Mouse (Mus musculus): ENCODE results near the gene Thyn1. TPM values are rescaled to one million over a fixed set of nuclear protein-coding genes. Genes with fewer than 3 reads are reported as not detected.

The Thyn1 gene
- 2.5 and 6.9 TPM in 2 replicates for polyA plus RNA-seq (2012; ENCODE audit: insufficient read depth, low replicate concordance)

DNA sequence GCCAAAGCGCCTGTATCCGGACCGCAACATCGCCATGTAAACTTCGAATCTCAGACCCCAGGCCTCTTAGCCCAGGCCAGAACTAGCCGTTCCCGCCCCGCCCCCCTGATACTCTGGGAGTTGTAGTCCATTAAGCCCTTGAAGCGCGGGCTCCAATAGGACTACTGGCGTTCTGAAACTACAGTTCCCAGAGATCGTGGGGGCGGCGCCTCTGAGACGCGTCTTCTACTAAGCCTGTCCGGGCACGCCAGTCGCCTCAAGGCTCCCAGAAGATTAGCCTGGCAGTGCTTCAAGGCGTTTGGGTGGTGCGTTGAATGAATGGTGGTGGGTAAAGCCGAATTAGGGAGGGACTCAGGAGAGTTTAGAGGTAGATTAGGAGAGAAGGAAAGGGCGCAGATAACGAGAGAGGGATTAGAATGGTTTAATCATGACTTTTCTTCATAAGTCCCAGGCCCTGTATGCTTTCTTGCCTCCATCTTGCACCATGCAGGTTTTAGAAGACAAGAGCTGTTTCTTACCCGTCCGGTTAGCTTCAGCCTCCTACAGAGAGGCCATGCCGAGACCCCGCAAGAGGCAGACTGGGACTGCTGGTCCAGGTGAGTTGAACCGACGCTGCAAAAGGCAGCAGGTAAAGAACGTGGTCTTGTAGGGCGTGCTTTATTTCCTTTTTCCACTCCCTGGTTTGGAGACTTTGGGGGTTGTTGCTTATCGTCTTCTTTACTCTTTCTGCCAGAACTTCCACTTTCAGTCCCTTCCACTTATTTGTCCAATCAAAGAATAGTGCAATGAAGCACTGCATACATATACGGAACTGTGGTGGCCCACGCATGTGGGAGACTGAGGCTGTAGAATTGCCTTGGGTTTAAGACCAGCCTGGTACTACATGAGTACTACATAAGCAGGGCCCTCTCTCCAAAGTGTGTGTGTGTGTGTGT lies at the start of gene Thyn1, which contains the start of gene Acad8:
Gene Thyn1 (plus strand): TSS at position 250 of the 935 bp plus-strand sequence.
Gene Acad8 (minus strand): TSS at position 106 of the 935 bp plus-strand sequence.
- H3K9me3 ChIP-seq: no peaks in the 10 kb centered on the region
- peaks cover 61% of the 10 kb centered on the region for H3K4me1 ChIP-seq
- peak within 1 kb of the TSS; percentile 99 for H3K4me3 ChIP-seq (replicated peaks)
- TF ChIP-seq FLI1 (IDR thresholded peaks at IDR 0.05; ENCODE audit: low read length) (no peak), GATA1 (IDR thresholded peaks at IDR 0.05; ENCODE audit: borderline replicate concordance, low read length) (no peak)
- H3K36me3 ChIP-seq (replicated peaks; ENCODE audit: low read length): peaks cover 21% of the 10 kb centered on the region
- no peaks in the 10 kb centered on the region for H3K27me3 ChIP-seq (replicated peaks)

DNA sequence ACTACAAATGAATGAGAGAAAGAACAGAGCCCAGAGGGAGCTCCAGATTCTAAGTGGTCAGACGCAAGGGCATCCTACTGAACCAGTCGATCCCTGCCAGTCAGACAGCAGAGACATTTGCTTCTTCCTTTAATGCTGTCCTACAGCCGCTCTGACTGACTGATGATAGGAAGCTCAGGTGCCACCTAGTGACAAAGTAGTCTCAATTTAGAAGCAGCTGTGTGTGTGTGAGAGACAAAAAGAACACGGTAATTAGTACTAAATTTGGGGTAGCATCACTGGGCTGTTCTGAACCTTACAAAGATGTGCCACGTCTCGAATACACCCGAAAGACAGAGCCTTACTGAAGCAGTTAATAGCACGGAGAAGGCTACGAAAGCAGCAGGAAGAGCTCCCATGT lies 21.8 kb upstream of the Thyn1 start:
- Histone ChIP-seq H3K9me3 (no peaks in the 10 kb centered on the region), H3K27me3 (replicated peaks) (no peaks in the 10 kb centered on the region), H3K4me3 (replicated peaks) (no peak overlapping the region), H3K36me3 (replicated peaks; ENCODE audit: low read length) (peaks cover 65% of the 10 kb centered on the region), H3K4me1 (peaks cover 20% of the 10 kb centered on the region)
- TF ChIP-seq GATA1 (IDR thresholded peaks at IDR 0.05; ENCODE audit: borderline replicate concordance, low read length) (no peak), FLI1 (IDR thresholded peaks at IDR 0.05; ENCODE audit: low read length) (no peak)

DNA sequence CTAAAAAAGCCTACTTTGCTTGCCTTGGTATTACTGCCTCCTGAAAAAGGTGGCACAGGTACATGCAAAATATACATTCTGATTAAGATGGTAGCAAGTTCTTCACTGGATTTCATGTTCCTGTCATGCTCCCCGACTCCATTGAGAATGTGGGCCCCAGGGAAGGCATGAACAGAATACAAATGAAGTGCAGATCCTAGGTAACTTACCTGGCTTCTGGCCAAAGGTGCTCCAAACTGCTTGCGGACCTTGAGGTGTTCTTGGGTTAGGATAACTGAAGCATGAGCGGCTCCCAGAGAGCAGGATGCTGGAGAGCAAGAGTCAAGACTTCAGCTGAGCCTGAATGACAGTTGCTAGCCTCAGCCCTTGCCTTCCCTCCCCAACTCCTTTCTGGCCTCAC lies 20.7 kb upstream of the Thyn1 start:
- H3K27me3 ChIP-seq (replicated peaks): no peaks in the 10 kb centered on the region
- no peaks in the 10 kb centered on the region for H3K9me3 ChIP-seq
- TF ChIP-seq GATA1 (IDR thresholded peaks at IDR 0.05; ENCODE audit: borderline replicate concordance, low read length): no peak
- TF ChIP-seq FLI1 (IDR thresholded peaks at IDR 0.05; ENCODE audit: low read length): no peak
- peaks cover 65% of the 10 kb centered on the region for H3K36me3 ChIP-seq (replicated peaks; ENCODE audit: low read length)
- H3K4me3 ChIP-seq (replicated peaks): no peak overlapping the region
- peaks cover 20% of the 10 kb centered on the region for H3K4me1 ChIP-seq

DNA sequence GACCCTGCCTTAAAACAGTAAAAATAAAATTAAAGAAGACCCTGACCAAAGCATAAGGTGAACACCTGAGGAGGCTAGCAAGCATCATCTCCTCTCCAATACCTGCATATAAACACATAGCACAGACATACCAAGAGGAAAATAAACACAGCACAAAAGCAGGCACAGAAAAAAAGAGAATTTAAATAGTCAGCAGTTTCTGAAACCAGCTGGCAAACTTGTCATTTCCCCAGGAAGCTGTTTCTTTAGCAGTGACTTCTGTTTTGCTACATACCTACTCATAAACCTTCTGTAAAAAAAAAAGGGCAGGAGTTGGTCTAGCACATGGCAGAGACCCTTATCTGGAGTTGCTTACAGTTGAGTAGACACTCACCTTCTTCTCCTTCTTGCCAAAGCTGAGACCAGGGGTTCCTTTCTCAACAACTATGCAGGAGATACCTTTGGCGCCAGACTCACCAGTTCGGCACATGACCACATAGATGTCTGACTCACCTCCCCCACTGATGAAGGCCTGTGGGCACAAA lies 14.4 kb upstream of the Thyn1 start:
- Histone ChIP-seq H3K27me3 (replicated peaks) (no peaks in the 10 kb centered on the region), H3K4me1 (peaks cover 11% of the 10 kb centered on the region), H3K4me3 (replicated peaks) (no peak overlapping the region), H3K9me3 (no peaks in the 10 kb centered on the region), H3K36me3 (replicated peaks; ENCODE audit: low read length) (peaks cover 52% of the 10 kb centered on the region)
- no peak for TF ChIP-seq FLI1 (IDR thresholded peaks at IDR 0.05; ENCODE audit: low read length)
- no peak for TF ChIP-seq GATA1 (IDR thresholded peaks at IDR 0.05; ENCODE audit: borderline replicate concordance, low read length)

DNA sequence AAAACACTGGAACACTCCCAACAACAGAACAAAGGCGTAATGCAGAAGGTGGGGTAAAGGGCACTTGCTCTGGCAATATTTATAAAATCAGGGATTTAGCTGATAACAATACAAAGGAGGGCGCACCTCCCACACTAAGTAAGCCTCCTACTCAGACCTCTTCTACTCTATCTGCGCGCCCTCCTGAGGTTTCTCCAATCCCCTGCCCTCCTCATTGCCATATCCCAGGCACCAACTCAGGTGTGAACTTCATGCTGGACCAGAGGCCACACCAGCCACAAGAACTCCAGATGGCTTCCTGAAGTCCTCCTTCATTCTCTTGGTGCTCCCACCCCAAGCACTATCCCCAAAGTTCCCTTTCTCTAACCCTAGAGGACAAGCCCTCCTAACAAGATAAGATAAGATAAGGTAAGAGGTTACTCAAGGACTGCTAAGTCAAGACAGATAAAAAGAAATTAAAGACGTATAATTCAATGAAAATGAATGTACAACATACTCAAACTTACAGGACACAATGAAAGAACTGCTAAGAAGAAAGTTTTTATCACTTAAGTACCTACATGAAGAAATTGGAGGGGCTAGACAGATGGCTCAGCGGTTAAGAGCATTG lies 13.7 kb upstream of the Thyn1 start:
- no peak overlapping the region for H3K4me3 ChIP-seq (replicated peaks)
- no peaks in the 10 kb centered on the region for H3K9me3 ChIP-seq
- no peak for TF ChIP-seq GATA1 (IDR thresholded peaks at IDR 0.05; ENCODE audit: borderline replicate concordance, low read length)
- TF ChIP-seq FLI1 (IDR thresholded peaks at IDR 0.05; ENCODE audit: low read length): no peak
- H3K4me1 ChIP-seq: peaks cover 11% of the 10 kb centered on the region
- H3K36me3 ChIP-seq (replicated peaks; ENCODE audit: low read length): peaks cover 54% of the 10 kb centered on the region
- H3K27me3 ChIP-seq (replicated peaks): no peaks in the 10 kb centered on the region

DNA sequence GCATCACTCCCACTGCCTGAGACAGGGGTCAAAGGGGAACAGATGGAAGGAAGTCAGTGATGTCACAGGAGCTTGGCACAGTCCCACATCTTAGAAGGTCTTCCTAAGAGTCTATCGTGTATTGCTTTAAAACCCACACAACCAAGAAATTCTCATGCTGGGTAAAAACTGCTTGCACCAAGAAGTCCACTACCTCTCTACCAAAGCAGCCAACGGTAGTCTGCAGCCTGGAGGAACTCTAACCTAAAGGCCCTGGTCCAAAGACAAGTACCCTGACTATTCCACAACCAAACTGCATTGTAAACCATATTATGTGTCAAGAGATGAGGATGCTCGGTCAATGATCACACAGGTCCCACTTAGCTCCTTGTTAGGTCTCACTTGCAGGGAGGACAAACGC lies 9.3 kb upstream of the Thyn1 start:
- H3K4me3 ChIP-seq (replicated peaks): no peak overlapping the region
- peaks cover 51% of the 10 kb centered on the region for H3K36me3 ChIP-seq (replicated peaks; ENCODE audit: low read length)
- H3K9me3 ChIP-seq: no peaks in the 10 kb centered on the region
- H3K4me1 ChIP-seq: peaks cover 17% of the 10 kb centered on the region
- no peaks in the 10 kb centered on the region for H3K27me3 ChIP-seq (replicated peaks)
- TF ChIP-seq GATA1 (IDR thresholded peaks at IDR 0.05; ENCODE audit: borderline replicate concordance, low read length): no peak
- no peak for TF ChIP-seq FLI1 (IDR thresholded peaks at IDR 0.05; ENCODE audit: low read length)

DNA sequence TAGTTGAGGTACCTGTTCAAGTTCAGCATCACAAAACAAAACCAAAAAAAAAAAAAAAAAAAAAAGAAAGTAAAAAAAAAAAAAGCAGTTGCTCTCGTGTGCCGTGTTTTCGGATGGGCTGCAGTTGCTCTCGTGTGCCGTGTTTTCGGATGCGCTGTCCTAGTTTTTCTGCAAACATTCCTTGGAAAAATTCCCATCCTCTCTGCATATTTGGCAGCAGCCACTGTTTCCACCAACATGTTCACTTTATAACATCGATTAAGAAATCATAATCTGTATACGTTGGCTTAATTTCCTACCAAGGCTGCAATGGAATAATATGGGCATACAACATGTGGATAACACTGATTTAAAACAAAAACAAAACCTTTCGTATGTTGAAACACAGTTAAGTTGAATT lies 6.4 kb upstream of the Thyn1 start:
- no peak overlapping the region for H3K4me3 ChIP-seq (replicated peaks)
- peaks cover 18% of the 10 kb centered on the region for H3K4me1 ChIP-seq
- no peaks in the 10 kb centered on the region for H3K27me3 ChIP-seq (replicated peaks)
- H3K36me3 ChIP-seq (replicated peaks; ENCODE audit: low read length): peaks cover 35% of the 10 kb centered on the region
- H3K9me3 ChIP-seq: no peaks in the 10 kb centered on the region
- TF ChIP-seq FLI1 (IDR thresholded peaks at IDR 0.05; ENCODE audit: low read length) (no peak), GATA1 (IDR thresholded peaks at IDR 0.05; ENCODE audit: borderline replicate concordance, low read length) (no peak)

DNA sequence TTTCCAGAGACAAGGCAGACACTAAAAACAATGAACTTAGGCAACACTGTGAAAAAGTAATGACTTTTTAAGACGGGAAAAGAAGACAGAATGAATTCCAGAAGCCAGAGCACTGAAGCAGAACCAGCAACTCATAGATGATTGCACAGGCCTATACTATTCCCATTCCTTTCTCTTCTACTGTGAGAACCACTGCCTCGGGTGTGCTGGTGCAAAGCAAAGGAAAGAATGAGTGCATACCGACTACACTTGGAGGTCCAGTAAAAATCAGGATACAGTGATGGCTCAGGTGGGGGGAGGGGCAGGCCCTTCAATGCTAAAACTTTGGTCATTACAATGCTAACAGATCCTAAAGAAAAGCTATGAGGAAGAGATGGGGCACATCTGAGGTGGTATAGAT lies 5.6 kb upstream of the Thyn1 start:
- no peak overlapping the region for H3K4me3 ChIP-seq (replicated peaks)
- no peak for TF ChIP-seq FLI1 (IDR thresholded peaks at IDR 0.05; ENCODE audit: low read length)
- TF ChIP-seq GATA1 (IDR thresholded peaks at IDR 0.05; ENCODE audit: borderline replicate concordance, low read length): no peak
- H3K9me3 ChIP-seq: no peaks in the 10 kb centered on the region
- H3K36me3 ChIP-seq (replicated peaks; ENCODE audit: low read length): peaks cover 34% of the 10 kb centered on the region
- H3K27me3 ChIP-seq (replicated peaks): no peaks in the 10 kb centered on the region
- peaks cover 23% of the 10 kb centered on the region for H3K4me1 ChIP-seq

DNA sequence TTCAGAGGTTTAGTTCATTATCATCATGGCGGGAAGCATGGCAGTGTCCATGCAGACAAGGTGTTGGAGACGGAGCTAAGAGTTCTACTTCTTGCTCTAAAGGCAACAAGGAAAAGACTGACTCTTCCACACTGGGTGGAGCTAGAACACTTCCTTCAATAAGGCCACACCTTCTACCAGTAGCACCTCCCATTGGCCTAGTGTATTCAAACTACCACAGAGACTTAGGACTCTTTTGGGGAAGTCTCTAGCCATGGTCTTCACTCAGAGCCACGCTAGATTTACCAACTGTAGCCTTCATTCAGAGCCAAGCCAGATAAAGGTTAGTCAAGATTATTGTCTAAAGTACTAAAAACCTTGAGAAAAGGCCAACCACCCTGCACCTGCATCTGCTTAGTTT lies 2.4 kb upstream of the Thyn1 start:
- Histone ChIP-seq H3K4me1 (peaks cover 46% of the 10 kb centered on the region), H3K27me3 (replicated peaks) (no peaks in the 10 kb centered on the region)
- TF ChIP-seq GATA1 (IDR thresholded peaks at IDR 0.05; ENCODE audit: borderline replicate concordance, low read length): no peak
- no peak for TF ChIP-seq FLI1 (IDR thresholded peaks at IDR 0.05; ENCODE audit: low read length)

DNA sequence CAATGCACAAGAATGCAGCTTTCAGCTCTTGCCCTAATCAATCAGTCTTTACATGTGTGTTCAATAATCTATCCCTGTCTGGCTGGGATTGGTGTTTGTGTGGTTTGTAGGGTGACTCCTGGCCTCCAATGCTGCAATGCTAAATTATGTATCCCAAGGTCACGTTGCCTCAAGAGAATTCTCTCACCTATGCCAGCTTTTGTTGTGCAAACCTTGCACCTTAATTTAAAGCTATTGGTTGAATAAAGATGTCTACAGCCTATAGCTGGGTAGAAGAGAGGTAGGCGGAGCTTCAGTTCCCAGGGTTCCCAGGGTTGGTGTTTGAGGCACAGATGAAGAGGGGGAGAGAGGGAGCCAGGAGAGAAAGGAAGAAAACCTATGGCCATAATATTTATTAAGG lies 2.0 kb upstream of the Thyn1 start:
- TF ChIP-seq FLI1 (IDR thresholded peaks at IDR 0.05; ENCODE audit: low read length) (no peak), GATA1 (IDR thresholded peaks at IDR 0.05; ENCODE audit: borderline replicate concordance, low read length) (no peak)
- peaks cover 43% of the 10 kb centered on the region for H3K4me1 ChIP-seq
- H3K4me3 ChIP-seq (replicated peaks): no peak overlapping the region
- H3K9me3 ChIP-seq: no peaks in the 10 kb centered on the region
- no peaks in the 10 kb centered on the region for H3K36me3 ChIP-seq (replicated peaks; ENCODE audit: low read length)
- H3K27me3 ChIP-seq (replicated peaks): no peaks in the 10 kb centered on the region

More for the DNA sequence above, 2.4 kb upstream of the Thyn1 start:
- H3K9me3 ChIP-seq: no peaks in the 10 kb centered on the region
- no peak overlapping the region for H3K4me3 ChIP-seq (replicated peaks)
- peaks cover 3% of the 10 kb centered on the region for H3K36me3 ChIP-seq (replicated peaks; ENCODE audit: low read length)

Data from megakaryocyte, embryonic 14.5 days (primary cell).